Mouse (Mus musculus) spleen, adult 10 weeks (tissue): Measurements from ENCODE around the gene Fa2h. TPM values are rescaled to one million over a fixed set of nuclear protein-coding genes. Genes with fewer than 3 reads are reported as not detected.

Source experiments
- polyA plus RNA-seq: library from polyadenylated mRNA; stranded (reverse); fragments of 350-450 nt; fragmentation: Illumina TruSeq; extraction: RNeasy Lipid Tissue Mini Kit (QIAGEN cat#74804); gene quantifications from one replicate; pipeline ENCODE4 v1.2.3, GENCODE M21; 2015; ENCODE audit warnings: low replicate concordance; ENCODE audit not compliant: insufficient read depth

Gene Fa2h
- polyA plus RNA-seq = not detected

DNA sequence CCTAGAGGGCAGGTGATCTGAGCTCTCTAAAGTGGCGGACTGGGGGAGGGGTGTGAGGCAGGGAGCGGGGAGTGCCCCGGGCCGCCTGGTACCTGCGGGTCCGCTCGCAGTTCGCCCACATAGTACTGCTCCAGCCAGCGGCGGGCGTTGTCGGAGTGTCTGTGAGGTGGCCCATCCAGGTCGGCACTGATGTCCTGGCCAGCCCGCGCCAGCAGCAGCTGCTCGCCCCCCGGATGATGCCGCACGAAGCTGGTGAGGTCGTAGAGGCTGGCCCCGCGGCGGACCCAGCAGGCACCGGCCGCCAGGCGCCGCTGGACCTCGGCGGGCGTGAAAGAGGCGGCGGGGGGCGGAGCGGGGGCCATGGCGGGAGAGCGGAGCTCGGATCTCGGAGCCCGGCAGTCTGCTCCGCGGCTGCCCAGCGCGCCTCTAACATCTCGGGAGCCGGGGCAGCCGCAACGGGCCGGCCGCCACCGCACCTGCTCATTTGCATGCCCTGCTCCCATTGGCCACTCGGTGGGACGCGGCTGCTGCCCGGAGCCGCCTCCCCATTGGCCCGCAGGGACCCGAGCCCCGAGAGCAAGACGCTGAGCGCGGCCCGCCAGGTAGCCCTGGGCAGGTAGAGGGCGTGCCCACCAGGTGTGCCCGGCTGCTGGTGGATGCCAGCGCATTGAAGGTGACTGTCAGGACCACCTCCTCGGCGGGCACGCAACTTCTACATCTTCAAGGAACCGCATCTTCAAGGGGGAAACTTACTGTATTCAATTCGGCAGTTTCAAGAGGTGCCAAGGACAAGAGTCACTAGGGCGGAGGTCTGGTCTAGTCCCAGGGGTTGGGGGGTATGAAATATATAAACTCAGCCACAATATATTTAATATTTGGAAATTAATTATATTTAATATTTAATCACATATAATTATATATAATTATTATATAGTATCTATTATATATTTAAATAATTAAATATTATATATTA lies at the start of gene Fa2h:
Gene Fa2h (minus strand): TSS at position 434 of the 973 bp plus-strand sequence.

GRCm38 (mm10) chr8:111337890-111338347 lies 55.7 kb downstream of the Fa2h start, which contains the start of gene Mlkl:
Gene Mlkl, minus strand, starts transcription at chr8:111338177.

GRCm38 (mm10) chr8:111299821-111300568 lies 93.6 kb downstream of the Fa2h start, which contains the start of gene Rfwd3:
Gene Rfwd3, minus strand, starts transcription at chr8:111300222.

Other genes starting within 250 kb of the Fa2h start
- gene Glg1, start 134.6 kb downstream of the Fa2h start, polyA plus RNA-seq = 51.2 TPM
- gene Rfwd3, start 93.6 kb downstream of the Fa2h start, polyA plus RNA-seq = 55.1 TPM
- gene Mlkl, start 55.6 kb downstream of the Fa2h start, polyA plus RNA-seq = 9.7 TPM
- gene Wdr59, start 128.3 kb upstream of the Fa2h start, polyA plus RNA-seq = 8.2 TPM
- 51.8 TPM for gene Znrf1, start 142.3 kb upstream of the Fa2h start, polyA plus RNA-seq
- gene Ldhd, start 236.6 kb upstream of the Fa2h start, polyA plus RNA-seq = 0.84 TPM
- gene Zfp1, start 249.6 kb upstream of the Fa2h start, polyA plus RNA-seq = 28.5 TPM